Mouse (Mus musculus) intestine, embryonic 16.5 days (tissue): ENCODE measurements at regions not wholly inside any gene's neighbourhood (a gene's known extent, or its start where the extent isn't known, plus 50 kb on each side); places are given as distances from the start of the nearest gene placed in this dataset.

Source experiments
- ATAC-seq: fragments of 200-750 bp; cut with Nextera tagmentation; 2 replicates; pipeline ENCODE4 v1.8.0; 2017; ENCODE audit warnings: moderate TSS enrichment, moderate library complexity
- H3K27ac ChIP-seq: fragments of 300-500 bp; sonication (generic); 2 replicates; pipeline ENCODE4 v1.5.1; 2014; ENCODE audit warnings: mild to moderate bottlenecking, low read length
- H3K27me3 ChIP-seq: fragments of 300-500 bp; sonication (generic); replicated peaks from 2 replicates; pipeline ENCODE4 v1.6.1; 2014; ENCODE audit warnings: low read length, control low read depth, mixed read lengths; ENCODE audit not compliant: control insufficient read depth, insufficient read depth
- H3K36me3 ChIP-seq: fragments of 300-500 bp; sonication (generic); 2 replicates; pipeline ENCODE4 v1.6.1; 2014; ENCODE audit warnings: low read length, control low read depth; ENCODE audit not compliant: control insufficient read depth, insufficient read depth
- H3K4me1 ChIP-seq: fragments of 300-500 bp; sonication (generic); 2 replicates; pipeline ENCODE4 v1.6.1; 2014; ENCODE audit warnings: low read length, control low read depth, mixed read lengths; ENCODE audit not compliant: control insufficient read depth, insufficient read depth
- H3K4me2 ChIP-seq: fragments of 300-500 bp; sonication (generic); 2 replicates; pipeline ENCODE4 v1.6.1; 2014; ENCODE audit warnings: low read depth, low read length, control low read depth
- H3K4me3 ChIP-seq: fragments of 300-500 bp; sonication (generic); 2 replicates; pipeline ENCODE4 v1.5.1; 2014; ENCODE audit warnings: mild to moderate bottlenecking, low read length
- H3K9ac ChIP-seq: fragments of 300-500 bp; sonication (generic); 2 replicates; pipeline ENCODE4 v1.6.1; 2014; ENCODE audit warnings: low read depth, low read length
- H3K9me3 ChIP-seq: fragments of 300-500 bp; sonication (generic); 2 replicates; pipeline ENCODE4 v1.6.1; 2016; ENCODE audit warnings: low read length, control low read depth; ENCODE audit not compliant: control insufficient read depth
- WGBS: fragments of 180-500 bp; shearing (Covaris S2); extraction: QIAGEN DNeasy Blood & Tissue Kit; methylation state at CpG from one replicate; pipeline ENCODE4 v1.1.7; 2014; 5-methylcytosine and 5-hydroxymethylcytosine counted together

DNA sequence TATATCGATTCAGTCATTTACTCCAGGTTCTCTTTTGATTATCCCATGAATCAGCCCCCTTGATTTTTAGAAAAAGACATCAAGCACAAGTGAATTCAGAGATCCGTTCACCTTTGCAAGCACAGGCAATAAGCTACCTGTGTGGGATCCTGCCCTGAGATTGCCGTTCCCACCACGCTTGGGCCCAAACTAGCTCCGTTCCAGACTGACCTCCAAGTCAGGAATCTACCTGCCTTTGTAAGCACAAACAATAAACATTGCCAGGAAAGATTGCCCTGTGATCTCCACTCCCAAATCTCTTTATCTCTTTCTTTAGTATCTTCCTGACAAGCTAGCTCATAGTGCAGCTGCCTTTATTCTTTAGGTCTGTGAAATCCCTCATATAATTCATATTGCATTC is 164.6 kb downstream of the Spata18 start:
- no peak overlapping the region for H3K4me2 ChIP-seq
- H3K4me3 ChIP-seq: no peak overlapping the region
- no peak overlapping the region for H3K27ac ChIP-seq
- no peak overlapping the region for H3K9ac ChIP-seq
- H3K9me3 ChIP-seq: no peaks in the 10 kb centered on the region
- ATAC-seq: no peak
- no peaks in the 10 kb centered on the region for H3K36me3 ChIP-seq
- WGBS: 95% methylated on average over 5 of the region's 5 CpGs
- H3K4me1 ChIP-seq: no peaks in the 10 kb centered on the region
- no peaks in the 10 kb centered on the region for H3K27me3 ChIP-seq

DNA sequence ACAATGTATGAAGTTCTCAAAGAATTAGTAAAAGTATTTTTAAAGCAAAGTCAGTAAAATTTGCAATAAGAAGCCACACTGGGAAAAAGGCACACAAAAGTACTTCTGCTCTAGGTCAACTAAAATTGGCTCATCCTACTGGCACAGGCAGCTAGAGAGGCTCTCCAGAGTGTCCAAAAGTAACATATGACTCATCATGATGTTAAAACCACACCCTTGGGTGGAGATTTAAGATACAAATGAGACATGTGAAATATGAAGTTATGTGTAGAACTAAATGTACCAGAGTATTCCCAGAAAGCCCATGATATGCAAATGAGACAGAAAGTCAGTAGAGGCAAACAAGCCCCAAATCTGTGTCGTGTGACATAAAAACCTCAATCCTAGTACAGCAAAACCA is 166.0 kb downstream of the Spata18 start:
- no peaks in the 10 kb centered on the region for H3K36me3 ChIP-seq
- ATAC-seq: no peak
- H3K4me1 ChIP-seq: no peaks in the 10 kb centered on the region
- no peak overlapping the region for H3K27ac ChIP-seq
- 84% methylated on average over 1 of the region's 1 CpGs for WGBS
- H3K4me2 ChIP-seq: no peak overlapping the region
- no peak overlapping the region for H3K4me3 ChIP-seq
- H3K27me3 ChIP-seq: no peaks in the 10 kb centered on the region
- no peak overlapping the region for H3K9ac ChIP-seq
- H3K9me3 ChIP-seq: no peaks in the 10 kb centered on the region

DNA sequence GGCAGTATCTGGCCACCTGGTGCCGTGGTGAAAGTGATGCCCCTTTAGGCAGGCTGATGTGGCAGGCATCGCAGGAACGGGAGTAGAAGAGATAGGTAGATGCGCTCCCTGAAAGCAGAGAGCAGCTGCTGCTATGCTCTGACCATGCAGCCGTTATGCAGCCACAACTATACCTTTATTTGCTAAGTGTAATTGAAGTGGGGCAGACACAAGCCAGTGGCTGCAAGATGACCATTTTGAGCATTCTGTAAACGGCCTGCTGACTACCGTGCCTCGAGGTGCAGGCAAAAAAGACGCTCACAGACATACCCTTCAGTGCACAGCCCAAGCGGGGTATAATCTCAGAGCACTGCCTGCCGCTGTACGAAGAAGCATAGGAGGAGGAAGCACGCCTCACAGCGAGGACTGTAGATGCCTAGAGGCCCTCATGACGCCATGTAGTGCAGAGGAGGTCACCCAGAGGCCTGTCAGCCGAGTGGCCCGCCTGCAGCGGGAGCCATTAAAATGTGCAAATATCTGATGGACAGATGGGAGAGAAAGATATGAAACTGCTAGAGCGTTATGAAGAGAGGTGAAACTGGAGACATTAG is 170.9 kb downstream of the Spata18 start:
- Histone ChIP-seq H3K27me3 (no peaks in the 10 kb centered on the region), H3K4me2 (no peak overlapping the region), H3K4me1 (no peaks in the 10 kb centered on the region), H3K36me3 (no peaks in the 10 kb centered on the region), H3K9ac (no peak overlapping the region), H3K9me3 (no peaks in the 10 kb centered on the region), H3K4me3 (no peak overlapping the region), H3K27ac (no peak overlapping the region)
- WGBS: 71% methylated on average over 19 of the region's 19 CpGs
- ATAC-seq: no peak

DNA sequence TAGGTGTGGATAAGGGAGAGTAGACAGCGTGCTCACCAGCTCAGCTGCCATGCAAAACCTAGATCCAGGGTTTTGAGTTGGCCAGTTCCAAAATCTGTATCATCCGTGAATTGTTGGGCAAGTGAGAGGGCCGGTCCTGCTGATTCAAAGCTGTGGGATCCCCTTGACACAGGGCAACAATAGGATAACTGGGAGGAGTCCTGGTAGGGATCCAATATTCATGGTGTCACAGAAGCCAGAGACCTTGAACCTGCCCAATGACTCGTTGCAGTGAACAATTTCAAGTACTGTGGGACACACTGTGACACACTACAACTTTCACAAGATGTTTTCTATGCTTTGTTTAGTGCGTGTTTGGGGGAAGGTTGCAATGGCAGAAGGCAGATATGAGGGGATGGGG is 172.2 kb downstream of the Spata18 start:
- 88% methylated on average over 5 of the region's 5 CpGs for WGBS

DNA sequence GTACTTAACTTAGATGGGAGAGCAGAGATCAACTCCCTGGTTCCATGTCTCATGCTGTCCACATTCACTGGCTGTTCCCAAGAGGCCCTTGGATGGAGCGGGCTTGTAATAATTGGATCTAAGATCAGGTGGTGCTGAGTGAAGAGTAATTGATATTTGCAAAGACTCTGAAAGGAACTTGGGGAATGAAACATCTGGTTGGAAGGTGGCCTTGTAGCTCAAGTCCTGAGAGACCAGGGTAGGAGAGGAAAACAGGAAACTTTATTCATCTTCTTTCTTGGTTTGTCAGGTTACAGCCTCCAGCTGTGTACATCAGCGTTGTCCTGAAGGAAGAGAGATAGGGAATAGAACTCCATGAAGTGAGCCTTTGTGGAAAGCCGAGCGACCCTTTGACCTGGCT is 175.8 kb downstream of the Spata18 start:
- no peaks in the 10 kb centered on the region for H3K27me3 ChIP-seq
- H3K27ac ChIP-seq: no peak overlapping the region
- H3K9me3 ChIP-seq: no peaks in the 10 kb centered on the region
- 80% methylated on average over 4 of the region's 4 CpGs for WGBS
- no peaks in the 10 kb centered on the region for H3K36me3 ChIP-seq
- no peak overlapping the region for H3K4me2 ChIP-seq
- H3K4me3 ChIP-seq: no peak overlapping the region
- no peaks in the 10 kb centered on the region for H3K4me1 ChIP-seq
- no peak for ATAC-seq
- H3K9ac ChIP-seq: no peak overlapping the region

More for the DNA sequence above, 172.2 kb downstream of the Spata18 start:
- Histone ChIP-seq H3K9ac (no peak overlapping the region), H3K4me1 (no peaks in the 10 kb centered on the region), H3K27me3 (no peaks in the 10 kb centered on the region), H3K27ac (no peak overlapping the region), H3K36me3 (no peaks in the 10 kb centered on the region), H3K4me2 (no peak overlapping the region), H3K4me3 (no peak overlapping the region), H3K9me3 (no peaks in the 10 kb centered on the region)
- no peak for ATAC-seq

DNA sequence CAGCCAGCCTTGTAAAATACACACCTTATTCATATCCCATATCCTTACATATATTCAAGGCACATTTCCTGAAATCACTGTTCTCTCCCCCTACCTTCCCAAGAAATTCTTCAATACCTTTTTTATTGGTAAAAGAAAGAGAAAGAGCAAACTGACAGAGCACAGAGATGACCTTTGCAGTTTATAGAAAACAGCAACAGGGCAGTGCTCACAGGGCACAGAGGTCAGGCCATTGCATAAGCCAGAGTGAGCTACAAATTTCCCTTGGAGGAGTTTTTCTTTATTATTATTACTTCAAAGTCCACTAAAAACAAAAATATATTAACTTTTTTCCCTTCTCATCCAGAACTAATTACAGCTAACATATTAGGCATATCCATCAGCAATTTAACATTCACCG is 182.5 kb downstream of the Spata18 start:
- no peaks in the 10 kb centered on the region for H3K27me3 ChIP-seq
- WGBS: 75% methylated on average over 1 of the region's 1 CpGs
- H3K9ac ChIP-seq: no peak overlapping the region
- no peak for ATAC-seq
- H3K27ac ChIP-seq: no peak overlapping the region
- no peaks in the 10 kb centered on the region for H3K4me1 ChIP-seq
- no peaks in the 10 kb centered on the region for H3K9me3 ChIP-seq
- H3K4me3 ChIP-seq: no peak overlapping the region
- H3K36me3 ChIP-seq: no peaks in the 10 kb centered on the region
- no peak overlapping the region for H3K4me2 ChIP-seq

DNA sequence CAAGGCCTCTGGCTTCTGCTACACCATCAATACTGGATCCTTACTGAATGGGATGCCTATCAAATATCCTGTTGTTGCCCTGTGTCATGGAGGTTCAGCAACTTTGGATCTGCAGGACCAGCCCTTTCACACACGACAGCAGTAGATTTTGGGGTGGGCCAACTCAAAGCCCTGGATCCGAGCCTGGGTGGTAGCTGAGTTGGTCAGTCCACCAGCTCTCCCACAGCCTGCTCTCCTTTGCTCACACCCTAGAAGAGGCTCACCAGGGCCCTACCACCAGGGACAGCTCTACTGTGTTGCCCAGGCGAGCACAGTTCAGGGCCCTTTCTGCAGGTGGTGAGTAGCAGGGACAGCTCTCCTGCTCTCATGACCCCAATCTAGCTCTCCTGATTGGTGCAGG is 192.6 kb downstream of the Spata18 start:
- 85% methylated on average over 3 of the region's 3 CpGs for WGBS
- Histone ChIP-seq H3K9ac (no peak overlapping the region), H3K27me3 (no peaks in the 10 kb centered on the region), H3K4me3 (no peak overlapping the region), H3K27ac (no peak overlapping the region), H3K36me3 (no peaks in the 10 kb centered on the region), H3K4me1 (no peaks in the 10 kb centered on the region), H3K9me3 (no peaks in the 10 kb centered on the region), H3K4me2 (no peak overlapping the region)
- no peak for ATAC-seq

DNA sequence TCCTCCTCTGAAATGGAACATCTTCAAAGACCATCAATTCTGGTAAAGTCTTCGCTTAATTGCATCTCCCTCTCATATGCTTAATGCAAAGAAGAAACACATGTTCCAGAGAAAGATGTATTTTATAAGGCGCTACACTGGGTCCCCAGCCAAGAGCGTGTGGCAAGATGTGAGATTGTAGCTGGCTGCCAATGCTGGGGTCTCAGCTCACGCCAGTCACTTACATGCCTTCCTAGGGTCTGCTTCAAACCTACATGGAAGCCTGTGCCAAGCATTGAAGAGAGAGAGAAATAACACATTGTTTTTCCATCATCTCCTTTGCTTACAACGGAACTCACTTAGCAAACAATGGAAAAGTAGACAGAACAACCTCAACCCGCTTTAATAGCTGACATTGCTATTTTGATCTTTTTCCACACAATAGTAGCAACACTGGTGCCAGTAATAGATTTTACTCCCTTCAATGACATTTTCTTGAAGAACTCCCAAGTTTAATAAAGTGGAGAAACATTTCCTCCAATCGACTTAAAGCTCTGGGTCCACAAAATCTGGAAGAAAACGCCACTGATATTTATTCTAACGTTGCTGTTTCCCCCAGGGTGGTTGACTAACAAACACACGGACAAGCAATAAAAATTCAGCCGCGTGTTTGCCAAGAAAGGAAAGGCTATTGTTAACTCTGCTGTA is 195.1 kb downstream of the Spata18 start:
- H3K27ac ChIP-seq: no peak overlapping the region
- H3K9me3 ChIP-seq: no peaks in the 10 kb centered on the region
- no peaks in the 10 kb centered on the region for H3K36me3 ChIP-seq
- no peak for ATAC-seq
- H3K4me1 ChIP-seq: no peaks in the 10 kb centered on the region
- no peak overlapping the region for H3K4me2 ChIP-seq
- no peak overlapping the region for H3K4me3 ChIP-seq
- no peaks in the 10 kb centered on the region for H3K27me3 ChIP-seq
- H3K9ac ChIP-seq: no peak overlapping the region
- WGBS: 62% methylated on average over 12 of the region's 12 CpGs

DNA sequence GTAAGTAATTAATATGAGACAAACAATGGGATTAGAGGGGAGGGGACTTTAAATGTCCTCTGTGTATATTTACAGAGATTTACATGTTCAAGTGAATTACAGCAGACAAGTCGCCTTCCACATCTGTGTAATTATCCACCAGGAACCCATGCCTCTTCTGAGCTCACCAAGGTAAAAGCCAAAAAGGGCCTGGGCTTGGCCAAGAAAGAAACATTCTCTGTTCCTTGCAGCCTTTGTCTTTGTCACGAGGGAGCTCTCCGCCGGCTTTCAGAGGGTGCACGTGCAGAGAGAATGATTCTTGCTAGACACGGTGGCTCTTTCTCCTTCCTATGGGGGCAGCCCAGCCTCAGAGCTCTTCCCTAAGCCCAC is 195.6 kb downstream of the Spata18 start:
- Histone ChIP-seq H3K27ac (no peak overlapping the region), H3K4me1 (no peaks in the 10 kb centered on the region), H3K4me2 (no peak overlapping the region), H3K9ac (no peak overlapping the region), H3K36me3 (no peaks in the 10 kb centered on the region), H3K27me3 (no peaks in the 10 kb centered on the region), H3K4me3 (no peak overlapping the region), H3K9me3 (no peaks in the 10 kb centered on the region)
- 45% methylated on average over 6 of the region's 6 CpGs for WGBS
- no peak for ATAC-seq

DNA sequence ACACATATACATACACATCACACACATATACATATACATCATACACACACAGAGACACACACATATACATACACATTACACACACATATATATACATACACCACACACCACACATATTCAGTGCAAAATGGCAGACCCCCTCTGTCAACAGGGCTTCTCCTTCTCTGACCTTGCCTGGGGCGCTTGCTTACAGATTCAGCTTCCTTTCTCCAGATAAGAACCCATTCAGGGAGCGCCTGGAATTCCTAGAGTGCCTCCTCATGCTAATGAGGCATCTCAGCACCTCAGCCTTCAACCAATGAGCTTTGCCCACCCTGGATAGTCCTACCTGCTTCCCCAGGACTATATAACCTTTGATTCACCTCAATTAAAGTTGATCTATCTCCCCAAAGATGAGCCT is 200.3 kb downstream of the Spata18 start:
- no peak overlapping the region for H3K9ac ChIP-seq
- no peak overlapping the region for H3K27ac ChIP-seq
- 59% methylated on average over 2 of the region's 2 CpGs for WGBS
- no peaks in the 10 kb centered on the region for H3K27me3 ChIP-seq
- H3K9me3 ChIP-seq: no peaks in the 10 kb centered on the region
- H3K4me3 ChIP-seq: no peak overlapping the region
- no peaks in the 10 kb centered on the region for H3K36me3 ChIP-seq
- no peak for ATAC-seq
- peaks cover 10% of the 10 kb centered on the region; the same call in 1 of the 2 replicates for H3K4me1 ChIP-seq
- H3K4me2 ChIP-seq: no peak overlapping the region
